Mouse (Mus musculus) neural tube, embryonic 14.5 days (tissue): ENCODE data around the gene Mff. TPM values are rescaled to one million over a fixed set of nuclear protein-coding genes. Genes with fewer than 3 reads are reported as not detected.
A peak's percentile ranks its signal among the peaks of the same experiment; 100 is the strongest.

ENCODE experiments used
- ATAC-seq: fragments of 200-750 bp; cut with Nextera tagmentation; 2 replicates; pipeline ENCODE4 v1.8.0; 2017; ENCODE audit warnings: low read depth, mild to moderate bottlenecking, moderate TSS enrichment, moderate library complexity
- H3K27ac ChIP-seq: fragments of 300-500 bp; sonication (generic); 2 replicates; pipeline ENCODE4 v1.5.1; 2014; ENCODE audit warnings: low read depth, mild to moderate bottlenecking, control low read depth, low read length, moderate library complexity, mixed read lengths
- H3K27me3 ChIP-seq: fragments of 300-500 bp; sonication (generic); 2 replicates; pipeline ENCODE4 v1.6.1; 2014; ENCODE audit warnings: low read length; ENCODE audit not compliant: control insufficient read depth, insufficient read depth
- H3K36me3 ChIP-seq: fragments of 300-500 bp; sonication (generic); 2 replicates; pipeline ENCODE4 v1.6.1; 2014; ENCODE audit warnings: low read length, mixed read lengths; ENCODE audit not compliant: control insufficient read depth, insufficient read depth
- H3K4me1 ChIP-seq: fragments of 300-500 bp; sonication (generic); 2 replicates; pipeline ENCODE4 v1.6.1; 2014; ENCODE audit warnings: low read length; ENCODE audit not compliant: control insufficient read depth, insufficient read depth
- H3K4me2 ChIP-seq: fragments of 300-500 bp; sonication (generic); 2 replicates; pipeline ENCODE4 v1.6.1; 2014; ENCODE audit warnings: mild to moderate bottlenecking, low read depth, low read length, control low read depth
- H3K4me3 ChIP-seq: fragments of 300-500 bp; sonication (generic); 2 replicates; pipeline ENCODE4 v1.5.1; 2014; ENCODE audit warnings: low read depth, low read length, control low read depth, mixed read lengths
- H3K9ac ChIP-seq: fragments of 300-500 bp; sonication (generic); replicated peaks from 2 replicates; pipeline ENCODE4 v1.6.1; 2014; ENCODE audit warnings: low read depth, mild to moderate bottlenecking, control low read depth, low read length, mixed read lengths
- H3K9me3 ChIP-seq: fragments of 300-500 bp; sonication (generic); 2 replicates; pipeline ENCODE4 v1.6.1; 2016; ENCODE audit warnings: low read length; ENCODE audit not compliant: control insufficient read depth
- WGBS: fragments of 180-500 bp; shearing (Covaris S2); extraction: QIAGEN DNeasy Blood & Tissue Kit; methylation state at CpG from one replicate; pipeline ENCODE4 v1.1.7; 2014; 5-methylcytosine and 5-hydroxymethylcytosine counted together
- polyA plus RNA-seq: library from polyadenylated mRNA; unstranded; fragments of >200 nt; fragmentation: Nextera tagmentation; extraction: Ambion mirVana; gene quantifications from 2 replicates; pipeline ENCODE4 v1.2.1, GENCODE M21; 2014

Mff gene
- polyA plus RNA-seq, 1 experiment from 2014 or later = 460 TPM

GRCm38 (mm10) chr1:82783559-82783958 lies 58.9 kb downstream of the Mff start:
- Histone ChIP-seq H3K27me3 (no peaks in the 10 kb centered on the region), H3K27ac (no peak overlapping the region), H3K4me3 (no peak overlapping the region), H3K36me3 (no peaks in the 10 kb centered on the region), H3K4me1 (no peaks in the 10 kb centered on the region), H3K9me3 (no peaks in the 10 kb centered on the region), H3K4me2 (no peak overlapping the region), H3K9ac (no peak overlapping the region)
- ATAC-seq = no peak
- WGBS = 70% methylated on average over 3 of the region's 3 CpGs

GRCm38 (mm10) chr1:82785546-82785945 lies 60.9 kb downstream of the Mff start:
- Histone ChIP-seq H3K9me3 (no peaks in the 10 kb centered on the region), H3K4me1 (no peaks in the 10 kb centered on the region), H3K4me2 (no peak overlapping the region), H3K27me3 (no peaks in the 10 kb centered on the region), H3K27ac (no peak overlapping the region), H3K4me3 (no peak overlapping the region), H3K9ac (no peak overlapping the region), H3K36me3 (no peaks in the 10 kb centered on the region)
- WGBS = 70% methylated on average over 6 of the region's 6 CpGs
- ATAC-seq = no peak

- Histone ChIP-seq H3K4me1 (no peaks in the 10 kb centered on the region), H3K4me2 (no peak overlapping the region), H3K4me3 (no peak overlapping the region), H3K9me3 (no peaks in the 10 kb centered on the region), H3K27me3 (no peaks in the 10 kb centered on the region), H3K9ac (no peak overlapping the region), H3K27ac (no peak overlapping the region), H3K36me3 (no peaks in the 10 kb centered on the region)
- peak; percentile 95 for ATAC-seq
- 10% methylated on average over 2 of the region's 2 CpGs for WGBS
Observed at GRCm38 (mm10) chr1:82787414-82787813, 62.7 kb downstream of the Mff start.

- H3K9me3 ChIP-seq = no peaks in the 10 kb centered on the region
- WGBS = 61% methylated on average over 7 of the region's 7 CpGs
- no peak overlapping the region for H3K27ac ChIP-seq
- ATAC-seq = no peak
- no peak overlapping the region for H3K4me2 ChIP-seq
- no peaks in the 10 kb centered on the region for H3K27me3 ChIP-seq
- no peak overlapping the region for H3K4me3 ChIP-seq
- no peaks in the 10 kb centered on the region for H3K36me3 ChIP-seq
- no peak overlapping the region for H3K9ac ChIP-seq
- H3K4me1 ChIP-seq = no peaks in the 10 kb centered on the region
Observed at GRCm38 (mm10) chr1:82788070-82788469, 63.4 kb downstream of the Mff start.

GRCm38 (mm10) chr1:82791105-82791504 lies 66.4 kb downstream of the Mff start:
- WGBS = 91% methylated on average over 11 of the region's 11 CpGs
- Histone ChIP-seq H3K9ac (no peak overlapping the region), H3K4me1 (no peaks in the 10 kb centered on the region), H3K27me3 (no peaks in the 10 kb centered on the region), H3K4me2 (no peak overlapping the region), H3K9me3 (no peaks in the 10 kb centered on the region), H3K27ac (no peak overlapping the region), H3K36me3 (no peaks in the 10 kb centered on the region), H3K4me3 (no peak overlapping the region)
- ATAC-seq = no peak

- Histone ChIP-seq H3K4me3 (no peak overlapping the region), H3K27me3 (no peaks in the 10 kb centered on the region), H3K4me2 (no peak overlapping the region), H3K9ac (no peak overlapping the region), H3K36me3 (no peaks in the 10 kb centered on the region), H3K27ac (no peak overlapping the region), H3K9me3 (no peaks in the 10 kb centered on the region), H3K4me1 (no peaks in the 10 kb centered on the region)
- ATAC-seq = no peak
- 92% methylated on average over 6 of the region's 6 CpGs for WGBS
Observed at GRCm38 (mm10) chr1:82792238-82792637, 67.5 kb downstream of the Mff start.

- Histone ChIP-seq H3K4me1 (peaks cover under 1% of the 10 kb centered on the region; the same call in 1 of the 2 replicates), H3K4me3 (no peak overlapping the region), H3K36me3 (no peaks in the 10 kb centered on the region), H3K27me3 (no peaks in the 10 kb centered on the region), H3K27ac (no peak overlapping the region), H3K9ac (no peak overlapping the region), H3K4me2 (no peak overlapping the region), H3K9me3 (no peaks in the 10 kb centered on the region)
- 82% methylated on average over 3 of the region's 3 CpGs for WGBS
- no peak for ATAC-seq
Observed at GRCm38 (mm10) chr1:82793110-82793509, 68.4 kb downstream of the Mff start.

GRCm38 (mm10) chr1:82793986-82794385 lies 69.3 kb downstream of the Mff start:
- no peaks in the 10 kb centered on the region for H3K27me3 ChIP-seq
- H3K4me3 ChIP-seq = no peak overlapping the region
- H3K9ac ChIP-seq = no peak overlapping the region
- ATAC-seq = no peak
- H3K9me3 ChIP-seq = no peaks in the 10 kb centered on the region
- WGBS = 50% methylated on average over 4 of the region's 4 CpGs
- no peak overlapping the region for H3K4me2 ChIP-seq
- peaks cover 3% of the 10 kb centered on the region; the same call in 1 of the 2 replicates for H3K4me1 ChIP-seq
- H3K27ac ChIP-seq = no peak overlapping the region
- no peaks in the 10 kb centered on the region for H3K36me3 ChIP-seq

- Histone ChIP-seq H3K36me3 (no peaks in the 10 kb centered on the region), H3K4me1 (peaks cover 3% of the 10 kb centered on the region; the same call in 1 of the 2 replicates), H3K9me3 (no peaks in the 10 kb centered on the region), H3K27me3 (no peaks in the 10 kb centered on the region), H3K27ac (no peak overlapping the region), H3K4me2 (no peak overlapping the region), H3K4me3 (no peak overlapping the region), H3K9ac (no peak overlapping the region)
- ATAC-seq = no peak
- 88% methylated on average over 2 of the region's 2 CpGs for WGBS
Observed at GRCm38 (mm10) chr1:82795211-82795610, 70.5 kb downstream of the Mff start.
